Mouse (Mus musculus): ENCODE measurements around the gene Sptbn4.
A peak's percentile ranks its signal among the peaks of the same experiment; 100 is the strongest.

The Sptbn4 gene

DNA sequence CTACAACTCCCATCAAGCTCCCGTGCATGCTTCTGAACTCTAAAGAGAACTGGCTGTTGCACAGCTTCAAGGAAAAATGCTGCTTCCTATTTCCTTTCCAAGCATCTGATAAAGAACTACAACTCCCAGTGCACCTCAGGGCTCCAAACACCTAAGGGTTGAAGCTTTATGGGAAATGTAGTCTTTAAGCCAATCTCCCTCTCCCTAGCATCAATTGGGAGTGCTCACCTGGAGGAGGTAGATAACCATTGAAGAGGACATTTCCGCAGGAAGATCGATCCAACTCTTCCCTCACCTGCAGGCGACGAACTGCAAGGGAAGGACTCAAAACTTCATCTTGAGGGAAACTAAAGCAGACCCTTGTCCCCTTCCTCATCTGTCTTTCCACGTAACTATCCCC lies 93.3 kb downstream of the Sptbn4 start:
- no peak for DNase-seq (ENCODE audit: low read depth)

DNA sequence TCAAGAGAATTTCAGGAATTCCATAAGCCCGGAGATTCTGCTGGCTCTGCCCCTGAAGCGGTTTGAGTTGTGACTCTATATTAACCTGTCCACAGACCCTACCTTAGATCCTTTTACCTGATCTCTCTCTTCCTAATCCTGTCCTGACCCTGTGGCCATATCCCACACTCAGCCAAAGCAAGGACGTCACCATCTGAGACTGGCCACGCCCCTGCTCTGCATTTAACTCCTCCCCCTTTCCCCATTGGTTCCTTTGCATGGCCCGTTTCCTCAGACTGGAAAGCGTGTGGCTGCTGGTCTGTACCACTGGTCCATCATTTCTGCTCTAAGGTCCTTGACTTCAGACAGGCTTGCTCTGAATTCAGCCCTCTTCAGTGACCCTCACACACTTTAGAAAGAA lies 102.0 kb downstream of the Sptbn4 start:
- no peak for DNase-seq (ENCODE audit: low read depth)

DNA sequence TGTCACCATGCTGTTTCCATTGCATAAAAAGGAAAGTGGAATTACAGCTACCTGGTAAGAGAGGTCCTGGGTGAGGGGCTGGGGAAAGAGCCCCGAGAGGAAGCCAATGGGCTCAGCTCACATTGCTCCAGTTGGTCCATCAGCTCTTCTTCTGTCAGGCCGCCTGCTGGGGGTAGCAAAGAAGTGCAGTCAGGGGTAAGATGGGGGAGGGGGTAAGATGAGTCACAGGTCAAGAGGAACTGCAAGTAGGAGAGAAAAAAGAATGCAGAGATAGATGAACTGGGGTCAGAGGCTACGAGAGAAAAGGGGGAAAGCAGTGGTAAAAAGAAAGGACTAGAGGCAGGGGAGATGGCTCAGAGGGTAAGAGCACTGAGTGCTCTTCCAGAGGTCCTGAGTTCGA lies 104.9 kb downstream of the Sptbn4 start:
- DNase-seq (ENCODE audit: low read depth): no peak

DNA sequence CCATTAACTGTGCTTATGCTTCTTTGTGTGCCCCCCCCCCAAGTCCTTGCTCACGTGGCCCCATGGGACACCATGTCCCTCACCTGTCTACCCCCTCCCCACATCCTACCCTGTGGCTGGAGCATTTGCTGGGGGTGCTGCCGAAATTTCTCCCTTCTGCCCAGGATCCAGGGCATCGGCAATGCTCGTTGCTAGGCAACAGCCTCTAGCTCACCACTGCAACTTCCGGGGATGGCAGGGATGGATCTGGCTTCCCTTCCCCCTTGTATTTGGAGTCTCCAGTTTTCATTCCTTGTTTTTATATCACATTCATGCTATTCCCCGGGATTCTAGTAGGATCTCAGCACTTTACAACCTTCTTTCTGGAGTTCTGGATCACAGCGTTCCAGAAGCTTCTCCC lies 108.0 kb downstream of the Sptbn4 start:
- DNase-seq (ENCODE audit: low read depth): no peak

DNA sequence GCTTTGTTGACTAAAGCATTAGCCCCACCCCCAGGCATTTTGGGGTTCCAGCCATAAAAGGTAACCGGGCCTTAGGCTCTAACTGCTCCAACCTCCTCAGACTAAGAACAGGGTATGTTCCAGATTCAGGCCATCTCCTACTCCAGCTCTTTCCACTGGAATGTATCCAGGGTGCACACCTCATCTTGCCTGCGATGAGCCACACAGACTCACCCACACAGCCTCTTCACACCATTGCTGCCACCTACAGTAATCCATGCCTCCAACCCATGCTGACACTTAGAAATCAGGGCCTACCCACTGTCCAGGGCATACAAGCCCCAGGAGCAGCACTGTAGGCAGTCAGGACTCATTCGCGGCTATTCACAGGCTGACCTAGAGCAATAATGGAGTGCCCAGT lies 108.4 kb downstream of the Sptbn4 start:
- DNase-seq (ENCODE audit: low read depth): no peak

DNA sequence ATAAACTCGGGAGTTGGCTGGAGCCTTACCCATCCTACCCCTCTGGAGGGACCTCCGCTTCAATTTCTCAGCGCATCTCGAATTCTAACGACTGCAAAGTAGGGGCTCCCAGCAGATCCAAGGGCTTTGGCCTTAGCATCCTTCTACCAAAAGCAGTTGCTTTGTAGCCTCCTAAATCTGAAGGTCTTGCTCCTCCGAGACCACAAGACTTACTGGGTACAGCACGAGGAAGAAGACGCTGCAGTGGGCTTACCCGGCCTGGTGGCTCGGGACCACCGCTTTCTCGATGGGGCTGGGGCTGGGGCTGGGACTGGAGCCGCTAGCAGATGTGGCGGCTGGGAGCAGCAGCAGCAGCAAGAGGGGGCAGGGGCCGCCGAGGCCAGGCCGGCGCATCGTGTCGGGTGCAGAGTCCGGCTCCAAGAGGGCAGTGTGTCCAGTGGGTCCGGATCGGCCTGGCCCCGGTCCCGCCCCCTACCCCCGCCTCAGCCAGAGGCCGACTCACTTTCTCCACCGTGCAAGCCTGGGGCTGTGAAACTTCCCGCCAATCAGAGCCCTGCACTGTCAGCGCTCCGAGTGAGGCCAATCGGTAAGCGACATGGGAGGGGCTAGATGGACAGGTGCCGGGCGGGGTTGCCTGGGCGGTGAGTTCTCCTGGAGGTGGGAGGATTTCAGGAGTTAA lies 110.2 kb downstream of the Sptbn4 start, which contains the start of gene Ltbp4:
Gene Ltbp4 (minus strand): TSS at position 518 of the 679 bp plus-strand sequence.
- DNase-seq (ENCODE audit: low read depth): no peak

DNA sequence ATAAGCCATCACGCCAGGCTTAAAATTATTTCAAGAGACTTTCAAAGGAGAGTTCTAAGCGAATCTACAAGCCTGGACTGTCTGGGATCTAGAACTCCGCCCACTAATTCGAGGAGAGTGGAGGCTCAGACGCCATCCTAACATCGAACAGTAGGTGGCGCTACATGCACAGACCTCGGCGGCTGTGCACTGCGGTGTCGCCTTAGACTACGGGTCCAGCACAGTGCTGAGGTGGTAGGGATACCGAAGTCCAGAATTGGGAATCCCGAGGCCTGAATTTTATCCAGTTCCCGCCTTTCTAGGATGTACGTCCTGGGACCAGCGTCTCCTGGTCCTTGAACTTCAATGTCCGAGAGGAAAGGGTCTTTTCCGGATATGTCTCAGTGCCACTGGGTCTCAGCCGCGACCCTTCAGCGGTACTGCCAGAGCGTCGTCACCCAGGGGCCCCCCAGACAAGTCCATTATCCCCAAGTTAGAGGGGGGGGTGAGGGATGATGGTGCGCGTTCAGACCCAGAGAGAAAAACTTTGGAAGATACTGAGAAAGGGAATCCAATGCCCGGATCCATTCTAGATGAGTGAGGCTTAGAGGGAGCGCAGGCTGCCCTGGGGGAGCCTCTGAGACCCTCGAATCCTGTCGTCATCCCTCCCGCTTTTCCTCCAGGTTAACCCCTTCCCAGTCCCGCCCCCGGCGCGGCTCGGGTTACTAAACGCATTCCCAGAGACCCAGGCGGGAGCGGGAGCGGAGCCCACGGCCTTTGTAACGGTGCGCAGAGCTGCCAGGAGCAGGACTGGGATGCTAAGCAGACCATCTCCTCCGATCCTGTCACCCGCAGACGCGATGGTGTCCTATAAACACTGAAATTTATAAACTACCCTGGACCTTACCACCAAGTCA lies 111.3 kb downstream of the Sptbn4 start:
- peak; percentile 83 for DNase-seq (ENCODE audit: low read depth)

DNA sequence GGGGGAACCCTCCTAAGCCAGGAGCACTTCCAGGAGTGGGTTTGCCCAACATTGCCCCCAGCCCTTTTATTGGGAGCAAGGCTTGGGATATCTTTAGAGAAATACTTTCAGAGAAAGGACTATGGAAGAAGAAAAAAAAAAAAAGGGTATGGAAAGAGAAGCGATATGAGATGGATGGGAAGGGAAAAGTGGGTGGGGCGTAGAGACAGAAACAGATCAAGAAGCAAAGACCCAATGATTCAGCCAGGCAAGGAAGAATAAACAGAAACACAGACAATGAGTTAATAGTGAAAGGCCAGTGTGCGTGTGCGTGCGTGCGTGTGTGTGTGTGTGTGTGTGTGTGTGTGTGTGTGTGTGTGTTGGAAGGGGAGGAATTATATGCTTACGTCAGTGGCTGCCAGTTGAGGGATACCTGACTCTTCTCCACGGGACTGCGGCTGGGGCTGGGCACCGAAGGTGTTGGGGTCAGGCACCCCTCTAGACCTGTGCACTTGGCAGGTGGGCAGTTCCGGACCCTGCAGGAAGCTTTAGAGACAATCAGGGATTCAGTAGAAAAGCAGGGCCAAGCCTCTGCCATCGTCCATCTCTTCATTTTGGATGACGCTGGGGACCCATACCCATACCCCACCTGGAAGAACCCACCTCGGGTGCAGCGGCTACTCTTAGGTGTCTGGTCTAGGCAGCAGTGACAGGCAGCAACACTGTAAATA lies 112.3 kb downstream of the Sptbn4 start:
- no peak for DNase-seq (ENCODE audit: low read depth)

DNA sequence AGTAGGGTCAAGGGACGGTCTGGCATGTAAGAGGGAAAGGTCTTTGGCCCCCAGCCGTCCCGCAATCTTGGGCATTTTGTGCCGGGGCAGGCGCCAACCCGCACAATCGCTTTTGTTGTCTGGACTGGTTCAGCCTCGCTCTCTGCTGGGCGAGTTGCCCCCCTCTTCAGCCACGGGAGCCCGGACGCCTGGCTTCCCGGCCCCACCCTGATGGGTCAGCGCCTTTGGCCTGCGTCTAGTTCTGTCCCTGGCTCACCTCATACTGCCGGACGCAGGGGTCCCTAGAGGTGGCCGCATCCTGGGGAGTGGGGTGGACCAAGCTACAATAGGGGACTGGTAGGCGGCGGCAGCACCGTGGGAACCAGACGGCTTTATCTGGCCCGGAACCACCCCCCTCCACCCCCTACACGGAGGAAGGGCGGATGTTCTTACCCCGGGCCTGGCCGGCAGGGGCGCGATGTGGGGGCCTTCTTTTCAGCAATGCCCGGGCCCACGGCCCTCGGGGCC lies 113.0 kb downstream of the Sptbn4 start:
- DNase-seq (ENCODE audit: low read depth): no peak

DNA sequence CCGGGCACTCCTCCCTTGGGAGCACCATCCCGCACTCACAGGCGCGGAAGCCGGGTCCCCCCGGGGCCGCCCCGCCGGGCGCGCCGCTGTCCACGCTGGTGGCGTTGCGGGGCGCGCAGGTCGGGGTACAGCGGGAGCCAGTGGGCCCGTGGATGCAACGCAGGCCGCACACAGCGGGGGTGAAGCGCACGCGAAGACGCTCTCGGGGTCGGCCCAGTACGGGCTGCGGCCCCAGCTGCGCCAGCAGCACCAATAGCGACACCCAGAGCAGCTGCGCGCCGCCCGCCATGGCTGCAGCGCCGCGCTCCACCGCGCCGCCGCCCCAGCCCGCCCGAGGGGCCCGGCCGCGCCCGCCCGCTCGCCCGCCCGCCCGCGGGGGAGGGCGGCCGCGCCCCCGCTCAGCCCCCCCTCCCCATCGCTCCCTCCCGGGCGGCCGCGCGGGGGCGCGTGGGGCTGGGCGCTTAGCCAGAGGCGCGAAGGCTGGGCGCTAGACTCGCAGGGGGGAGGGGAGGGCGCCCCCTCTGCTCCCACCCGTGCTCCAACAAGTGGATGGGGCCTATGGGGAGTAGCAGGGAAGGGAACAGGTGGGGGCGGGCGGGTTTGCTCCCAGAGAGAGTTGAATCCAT lies 114.1 kb downstream of the Sptbn4 start:
- DNase-seq (ENCODE audit: low read depth): no peak

DNA sequence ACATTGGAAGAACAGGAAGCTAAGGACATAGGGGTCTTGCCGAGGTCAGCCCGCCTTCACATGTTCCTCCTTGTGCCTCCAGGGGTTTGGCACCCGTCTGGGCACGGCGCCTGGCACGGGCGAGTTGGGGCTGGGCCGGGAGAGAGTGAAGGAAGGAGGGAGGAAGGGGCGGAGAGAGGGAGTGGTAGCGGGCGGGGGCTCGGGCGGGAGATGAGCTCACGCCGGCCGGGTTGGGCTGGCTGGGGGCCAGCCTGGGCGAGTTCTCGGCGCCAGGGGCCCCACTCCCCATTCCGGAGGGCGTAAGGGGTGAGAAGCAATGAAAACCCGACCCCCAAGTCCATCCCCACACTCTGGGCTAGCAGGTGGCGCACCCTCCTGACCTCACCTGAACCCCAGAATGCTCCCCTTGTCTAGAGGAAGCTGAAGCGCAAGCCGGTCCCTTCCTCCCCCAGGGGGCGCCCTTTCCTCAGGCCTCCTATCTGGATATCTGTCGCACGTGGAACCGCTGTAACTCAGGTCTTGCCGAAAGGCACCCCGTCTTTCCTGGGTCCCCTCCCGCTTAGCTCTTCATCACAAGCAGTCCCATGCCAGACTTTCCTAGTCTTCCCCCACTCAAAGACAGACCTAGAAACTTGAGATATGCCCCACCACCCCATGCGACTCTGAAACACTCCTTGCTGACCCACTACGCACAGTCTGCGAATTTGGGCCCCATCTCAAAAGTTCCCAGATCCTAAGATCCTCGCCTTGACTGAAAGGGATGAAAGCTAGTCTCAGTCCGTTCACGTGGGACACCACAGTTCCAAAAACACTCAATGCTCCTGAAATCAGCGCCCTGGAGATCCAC lies 114.9 kb downstream of the Sptbn4 start:
- DNase-seq (ENCODE audit: low read depth): peak; percentile 85

DNA sequence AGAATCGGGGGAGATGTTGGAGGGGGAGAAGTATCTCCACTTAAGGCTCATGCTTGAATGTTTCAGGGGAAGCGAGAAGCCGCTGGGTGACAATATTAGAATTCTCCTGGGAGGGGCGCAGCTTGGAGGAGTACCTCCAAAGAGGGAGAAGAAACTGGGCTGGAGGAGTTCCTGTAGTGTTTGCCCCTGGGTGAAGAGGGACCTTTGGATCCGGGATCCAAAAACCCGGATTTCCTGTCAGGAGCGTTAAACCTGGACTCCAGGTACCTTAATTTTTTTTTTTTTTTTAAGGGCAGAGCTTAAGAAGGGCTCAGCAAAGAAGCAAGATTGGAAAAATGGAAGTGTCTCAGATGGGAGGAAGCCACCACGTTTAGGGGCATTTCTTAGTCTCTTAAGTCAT lies 115.6 kb downstream of the Sptbn4 start:
- no peak for DNase-seq (ENCODE audit: low read depth)

DNA sequence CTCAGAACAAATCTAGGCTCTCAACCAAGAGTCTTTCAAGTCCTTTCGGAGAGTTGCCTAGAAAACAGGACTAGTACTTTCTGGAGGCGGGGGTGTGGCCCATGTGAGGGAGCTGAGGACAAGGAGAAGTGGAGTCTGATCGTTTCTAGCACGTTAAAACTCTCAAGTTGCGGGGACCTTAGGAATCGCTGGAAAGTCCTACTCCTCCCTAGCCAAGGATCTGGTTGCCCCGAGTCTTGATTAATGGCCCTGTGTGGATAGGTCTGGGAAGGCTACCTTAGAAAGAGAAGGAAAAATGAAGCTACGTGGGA lies 116.0 kb downstream of the Sptbn4 start:
- no peak for DNase-seq (ENCODE audit: low read depth)

DNA sequence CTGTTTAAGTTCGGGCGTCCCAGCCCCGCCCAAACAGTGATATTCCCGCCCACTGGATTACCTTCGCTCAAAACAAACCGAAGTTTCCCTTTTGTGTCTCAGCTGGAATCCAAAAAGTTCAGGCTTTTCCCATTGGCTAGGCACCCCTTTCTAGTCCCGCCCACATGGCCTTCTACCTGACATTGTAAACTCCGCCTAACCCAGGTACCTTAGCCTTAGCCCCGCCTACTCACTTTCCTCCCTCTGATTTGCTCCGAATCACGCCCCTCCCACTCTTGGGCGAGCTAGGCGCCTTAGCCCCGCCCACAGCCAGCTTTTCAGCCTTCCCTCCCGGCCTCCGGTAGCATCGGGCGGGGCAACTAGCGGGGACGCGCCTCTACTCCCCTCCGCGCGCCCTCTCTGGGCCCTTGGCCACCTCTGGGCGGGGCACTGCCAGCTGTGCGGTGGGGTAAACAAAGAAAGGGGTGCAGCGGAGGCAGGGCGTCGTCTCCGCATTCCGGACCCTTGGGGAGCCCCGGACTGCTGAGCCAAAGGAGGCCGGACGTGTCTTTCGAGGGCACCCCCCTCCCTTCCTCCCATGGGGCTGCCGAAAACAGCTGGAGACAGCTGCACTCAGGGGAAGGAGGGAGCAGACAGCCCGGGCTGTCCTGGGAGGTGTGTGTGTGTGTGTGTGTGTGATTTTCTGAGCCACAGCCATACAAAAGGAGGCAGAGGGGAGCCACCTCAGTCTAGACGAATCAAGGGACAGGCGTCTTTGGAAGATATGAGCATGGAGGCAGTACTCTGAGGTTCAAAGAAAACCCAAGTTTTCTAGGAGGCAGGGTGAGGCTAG lies 116.6 kb downstream of the Sptbn4 start:
- peak; percentile 87 for DNase-seq (ENCODE audit: low read depth)

DNA sequence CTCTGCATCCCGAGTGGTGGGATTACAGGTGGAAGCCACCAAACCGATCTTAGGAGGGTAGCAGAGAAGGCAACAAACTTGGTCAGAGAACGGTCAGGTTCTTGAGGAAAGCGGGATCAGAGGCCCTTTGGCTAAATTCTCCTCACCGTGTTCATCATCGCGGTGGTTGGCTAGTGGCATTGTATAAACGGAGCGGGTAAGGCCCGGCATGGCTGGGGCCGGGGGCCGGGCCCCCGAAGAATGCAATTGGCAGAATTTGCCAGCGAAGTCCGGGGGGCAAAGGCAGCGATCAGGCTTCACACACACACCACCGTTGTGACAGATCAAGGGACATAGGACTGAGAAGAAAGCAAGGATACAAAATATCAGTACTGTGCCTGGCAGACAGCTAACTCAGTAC lies 117.5 kb downstream of the Sptbn4 start:
- no peak for DNase-seq (ENCODE audit: low read depth)

DNA sequence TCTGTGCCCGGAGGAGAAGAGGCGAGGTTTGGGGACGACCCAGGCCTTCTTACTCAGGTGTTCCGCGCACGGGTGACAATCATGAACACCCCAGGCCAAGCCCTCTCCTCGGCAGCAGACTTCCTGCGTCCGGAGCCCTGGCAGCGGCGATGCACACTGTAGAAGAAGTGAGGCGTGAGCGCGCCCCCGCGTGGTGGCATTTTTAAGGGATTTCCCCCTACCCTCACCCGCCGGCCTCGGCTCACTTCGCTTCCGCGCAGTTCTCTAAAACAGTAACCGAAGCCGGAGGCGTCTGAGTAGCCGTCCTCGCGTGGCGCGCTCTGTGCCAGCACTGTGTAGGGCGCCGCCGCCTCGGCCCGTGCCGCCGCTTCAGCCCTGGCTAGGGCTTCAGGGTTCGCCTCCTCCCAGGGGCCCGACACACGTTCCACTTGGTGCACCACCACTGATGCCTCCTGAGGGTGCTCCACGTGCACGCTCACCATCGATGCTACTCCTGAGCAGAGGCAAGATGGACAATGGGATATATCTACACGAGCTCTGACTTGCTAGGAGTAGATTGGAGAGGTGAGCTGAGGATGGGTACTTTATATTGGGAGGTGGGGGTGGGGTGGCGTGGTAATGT lies 118.0 kb downstream of the Sptbn4 start:
- DNase-seq (ENCODE audit: low read depth): peak; percentile 81

DNA sequence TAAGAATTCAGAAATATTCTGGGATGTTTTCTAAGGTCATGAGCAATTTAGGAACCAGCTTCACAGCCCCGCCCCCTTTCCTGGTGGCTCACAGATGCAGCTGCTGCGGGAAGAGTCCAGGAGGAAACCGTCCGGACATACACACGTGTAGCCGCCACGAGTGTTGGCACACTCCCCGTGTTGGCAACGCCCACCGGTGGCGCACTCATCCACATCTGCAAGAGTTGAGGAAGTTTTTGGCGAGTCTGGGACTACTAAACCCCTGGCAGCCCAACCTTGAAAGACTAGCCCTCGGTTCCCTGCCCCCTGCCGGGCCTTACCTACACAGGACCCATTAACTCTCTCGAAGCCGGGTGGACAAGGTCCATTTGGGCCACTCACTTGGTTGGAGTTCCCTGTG lies 118.8 kb downstream of the Sptbn4 start:
- DNase-seq (ENCODE audit: low read depth): no peak

DNA sequence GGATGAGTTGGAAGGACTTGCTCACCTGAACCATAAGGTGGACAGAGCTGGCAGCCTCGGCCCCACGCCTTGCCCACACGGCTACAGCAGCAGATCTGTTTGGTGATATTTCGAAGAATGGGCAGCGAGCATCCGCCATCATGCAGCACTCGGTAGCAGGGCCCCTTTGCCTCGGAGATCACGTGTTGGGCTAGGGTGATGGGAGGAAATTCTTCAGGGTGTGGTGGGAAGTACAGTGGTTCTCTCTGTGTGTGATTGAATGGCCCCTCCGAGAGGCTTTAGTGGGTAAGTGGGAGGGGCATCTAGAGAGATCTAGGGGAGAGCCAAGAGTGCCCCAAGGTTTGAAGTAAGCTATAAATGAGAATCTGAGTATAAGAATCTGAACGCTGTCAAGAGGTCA lies 119.3 kb downstream of the Sptbn4 start:
- no peak for DNase-seq (ENCODE audit: low read depth)

DNA sequence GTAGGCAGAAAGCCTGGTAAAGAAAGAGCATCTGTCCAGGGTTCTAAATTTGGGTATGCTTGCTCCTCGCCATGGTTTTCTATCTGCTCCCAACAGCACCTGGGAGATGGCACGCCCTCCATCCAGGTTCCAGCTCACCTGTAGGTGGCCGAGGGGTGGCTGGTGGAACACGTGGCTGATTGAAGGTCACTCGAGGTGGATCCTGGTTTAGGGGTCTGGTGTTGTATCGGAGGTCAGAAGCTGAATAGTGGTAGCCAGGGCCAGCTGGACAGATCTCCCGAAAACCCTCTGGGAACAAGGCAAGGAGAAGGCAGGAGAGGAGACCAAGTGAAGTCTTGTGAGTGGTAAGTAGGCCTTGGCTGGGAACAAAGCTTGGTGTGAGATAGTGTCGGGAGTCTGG lies 120.0 kb downstream of the Sptbn4 start:
- DNase-seq (ENCODE audit: low read depth): no peak

All from c-Kit-positive CD71-negative TER-119-negative erythroid progenitor cells, embryonic 14.5 days (primary cell).